16 mouse cellular contexts compared by ENCODE assay signal in the genomic region with DNA sequence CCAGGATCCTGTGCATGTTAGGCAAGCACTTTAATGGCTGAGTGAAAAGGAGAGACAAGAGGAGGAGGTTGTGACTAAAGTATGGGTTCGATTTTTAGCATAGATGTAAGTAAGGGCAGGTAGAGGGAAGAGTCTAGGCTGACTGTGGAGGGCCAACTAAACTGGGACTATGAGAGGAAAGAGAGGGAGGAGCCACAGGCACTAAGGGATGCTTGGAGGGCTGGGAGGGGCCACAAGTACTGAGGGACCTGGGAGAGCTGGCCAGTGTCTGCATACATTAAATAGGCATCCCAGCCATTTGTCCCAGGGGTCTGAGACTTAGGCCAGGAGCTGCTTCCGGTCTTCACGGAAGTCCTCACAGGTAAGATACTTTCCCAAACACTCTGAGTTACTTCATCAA.
"Had no signal": no experiment of that assay in that cellular context is flagged by ENCODE, and none has a peak within 500 bp of the region (broad histone marks: within the 10 kb centered on the region; RNA-seq: fewer than 3 reads in every experiment).

No protein-coding gene starts in this region.

- H3K4me2 ChIP-seq: midbrain, embryonic 12.5 days; neural tube, embryonic 13.5 days; stomach, embryonic 15.5 days had no signal

- DNase-seq: kidney, adult 11 months; kidney, adult 9 months; kidney, postnatal 36 days; lung, adult 2 months; lung, postnatal 4 days; retina, postnatal 1 day; thymus, postnatal 36 days had no signal

- H3K36me3 ChIP-seq: limb, embryonic 10.5 days; midbrain, embryonic 12.5 days; neural tube, embryonic 13.5 days; stomach, embryonic 15.5 days had no signal

- H3K27me3 ChIP-seq: midbrain, embryonic 12.5 days; neural tube, embryonic 13.5 days; stomach, embryonic 15.5 days had no signal

- ATAC-seq: inflammation-experienced regulatory T-cells, adult 6 months; lung, postnatal 0 days; midbrain, embryonic 16.5 days had no signal

- H3K9me3 ChIP-seq: limb, embryonic 10.5 days; midbrain, embryonic 12.5 days; neural tube, embryonic 13.5 days; stomach, embryonic 15.5 days had no signal

- H3K9ac ChIP-seq: midbrain, embryonic 12.5 days; neural tube, embryonic 13.5 days; stomach, embryonic 15.5 days had no signal

- H3K4me3 ChIP-seq: layer of hippocampus, adult 2 months; limb, embryonic 10.5 days; midbrain, embryonic 12.5 days; neural tube, embryonic 13.5 days; stomach, embryonic 15.5 days had no signal

- H3K27ac ChIP-seq: kidney, postnatal 0 days; layer of hippocampus, adult 2 months; limb, embryonic 10.5 days; midbrain, embryonic 12.5 days; neural tube, embryonic 13.5 days; stomach, embryonic 15.5 days had no signal

- H3K4me1 ChIP-seq: limb, embryonic 10.5 days; midbrain, embryonic 12.5 days; neural tube, embryonic 13.5 days; stomach, embryonic 15.5 days had no signal
